Mouse (Mus musculus) midbrain, embryonic 14.5 days (tissue): ENCODE results near the gene Srrm2. TPM values are rescaled to one million over a fixed set of nuclear protein-coding genes. Genes with fewer than 3 reads are reported as not detected.

ENCODE experiments used
- ATAC-seq: fragments of 200-750 bp; cut with Nextera tagmentation; 2 replicates; pipeline ENCODE4 v1.8.0; 2017; ENCODE audit warnings: moderate number of reproducible peaks, moderate library complexity; ENCODE audit not compliant: low FRiP score, low TSS enrichment
- DNase-seq: peaks from one replicate; pipeline ENCODE4 v3.0.0-alpha.2; 2015
- H3K27ac ChIP-seq: fragments of 300-500 bp; sonication (generic); replicated peaks from 2 replicates; pipeline ENCODE4 v1.5.1; 2014; ENCODE audit warnings: mild to moderate bottlenecking, low read depth, low read length, moderate library complexity
- H3K27me3 ChIP-seq: fragments of 300-500 bp; sonication (generic); 2 replicates; pipeline ENCODE4 v1.6.1; 2014; ENCODE audit warnings: low read length, control low read depth, mixed read lengths; ENCODE audit not compliant: control insufficient read depth, insufficient read depth
- H3K36me3 ChIP-seq: fragments of 300-500 bp; sonication (generic); 2 replicates; pipeline ENCODE4 v1.6.1; 2014; ENCODE audit warnings: low read length, control low read depth; ENCODE audit not compliant: control insufficient read depth, insufficient read depth
- H3K4me1 ChIP-seq: fragments of 300-500 bp; sonication (generic); 2 replicates; pipeline ENCODE4 v1.6.1; 2014; ENCODE audit warnings: mild to moderate bottlenecking, antibody characterized with exemption, low read length, control low read depth; ENCODE audit not compliant: control insufficient read depth, insufficient read depth
- H3K4me2 ChIP-seq: fragments of 300-500 bp; sonication (generic); 2 replicates; pipeline ENCODE4 v1.6.1; 2014; ENCODE audit warnings: mild to moderate bottlenecking, low read length, moderate library complexity
- H3K4me3 ChIP-seq: fragments of 300-500 bp; sonication (generic); replicated peaks from 2 replicates; pipeline ENCODE4 v1.5.1; 2014; ENCODE audit warnings: low read depth, low read length
- H3K9ac ChIP-seq: fragments of 300-500 bp; sonication (generic); replicated peaks from 2 replicates; pipeline ENCODE4 v1.6.1; 2014; ENCODE audit warnings: mild to moderate bottlenecking, low read length, moderate library complexity
- H3K9me3 ChIP-seq: fragments of 300-500 bp; sonication (generic); 2 replicates; pipeline ENCODE4 v1.6.1; 2016; ENCODE audit warnings: low read length, control low read depth, mixed read lengths; ENCODE audit not compliant: control insufficient read depth
- WGBS: fragments of 180-500 bp; shearing (Covaris S2); extraction: QIAGEN DNeasy Blood & Tissue Kit; methylation state at CpG from one replicate; pipeline ENCODE4 v1.1.7; 2014; 5-methylcytosine and 5-hydroxymethylcytosine counted together
- polyA plus RNA-seq: library from polyadenylated mRNA; unstranded; fragments of >200 nt; fragmentation: Nextera tagmentation; extraction: Ambion mirVana; gene quantifications from 2 replicates; pipeline ENCODE4 v1.2.1, GENCODE M21; 2014

Srrm2 gene
- polyA plus RNA-seq, 1 experiment from 2014 or later, result 498 TPM

- ATAC-seq (no peak), DNase-seq (no peak)
- no peak overlapping the region for H3K4me3 ChIP-seq
- H3K27me3 ChIP-seq, result no peaks in the 10 kb centered on the region
- H3K4me1 ChIP-seq, result no peaks in the 10 kb centered on the region
- no peak overlapping the region for H3K9ac ChIP-seq
- H3K36me3 ChIP-seq, result peaks cover 97% of the 10 kb centered on the region
- 95% methylated on average over 9 of the region's 9 CpGs for WGBS
- no peak overlapping the region for H3K4me2 ChIP-seq
- no peak overlapping the region for H3K27ac ChIP-seq
- H3K9me3 ChIP-seq, result no peaks in the 10 kb centered on the region
Observed at GRCm38 (mm10) chr17:23757581-23757980, 32.8 kb upstream of the Srrm2 start.

- peaks cover 94% of the 10 kb centered on the region for H3K36me3 ChIP-seq
- H3K4me1 ChIP-seq, result no peaks in the 10 kb centered on the region
- H3K9ac ChIP-seq, result no peak overlapping the region
- DNase-seq, result no peak
- no peaks in the 10 kb centered on the region for H3K9me3 ChIP-seq
- no peak for ATAC-seq
- WGBS, result 60% methylated on average over 8 of the region's 8 CpGs
- no peak overlapping the region for H3K27ac ChIP-seq
- H3K27me3 ChIP-seq, result no peaks in the 10 kb centered on the region
- no peak overlapping the region for H3K4me2 ChIP-seq
- H3K4me3 ChIP-seq, result no peak overlapping the region
Observed at GRCm38 (mm10) chr17:23758801-23759200, 31.5 kb upstream of the Srrm2 start.

GRCm38 (mm10) chr17:23760231-23760630 is 30.1 kb upstream of the Srrm2 start:
- ATAC-seq (no peak), DNase-seq (no peak)
- H3K4me3 ChIP-seq, result no peak overlapping the region
- no peak overlapping the region for H3K4me2 ChIP-seq
- H3K9me3 ChIP-seq, result no peaks in the 10 kb centered on the region
- no peak overlapping the region for H3K9ac ChIP-seq
- peaks cover 87% of the 10 kb centered on the region for H3K36me3 ChIP-seq
- 93% methylated on average over 9 of the region's 9 CpGs for WGBS
- no peak overlapping the region for H3K27ac ChIP-seq
- H3K27me3 ChIP-seq, result no peaks in the 10 kb centered on the region
- no peaks in the 10 kb centered on the region for H3K4me1 ChIP-seq

- no peak overlapping the region for H3K9ac ChIP-seq
- no peak for DNase-seq
Observed at GRCm38 (mm10) chr17:23761155-23761554, 29.2 kb upstream of the Srrm2 start.

GRCm38 (mm10) chr17:23762976-23763375 is 27.4 kb upstream of the Srrm2 start:
- H3K9me3 ChIP-seq, result no peaks in the 10 kb centered on the region
- no peaks in the 10 kb centered on the region for H3K4me1 ChIP-seq
- H3K4me2 ChIP-seq, result no peak overlapping the region
- H3K36me3 ChIP-seq, result peaks cover 63% of the 10 kb centered on the region
- H3K4me3 ChIP-seq, result no peak overlapping the region
- no peaks in the 10 kb centered on the region for H3K27me3 ChIP-seq
- DNase-seq (no peak), ATAC-seq (no peak)
- no peak overlapping the region for H3K9ac ChIP-seq
- H3K27ac ChIP-seq, result no peak overlapping the region
- 85% methylated on average over 11 of the region's 11 CpGs for WGBS

More at GRCm38 (mm10) chr17:23761155-23761554, 29.2 kb upstream of the Srrm2 start:
- Histone ChIP-seq H3K36me3 (peaks cover 77% of the 10 kb centered on the region), H3K4me3 (no peak overlapping the region), H3K9me3 (no peaks in the 10 kb centered on the region), H3K4me2 (no peak overlapping the region), H3K4me1 (no peaks in the 10 kb centered on the region), H3K27ac (no peak overlapping the region), H3K27me3 (no peaks in the 10 kb centered on the region)
- no peak for ATAC-seq
- 98% methylated on average over 3 of the region's 3 CpGs for WGBS

- Histone ChIP-seq H3K36me3 (peaks cover 14% of the 10 kb centered on the region; the same call in 1 of the 2 replicates), H3K27ac (peak overlapping the region; percentile 92), H3K9ac (peak overlapping the region; percentile 98), H3K4me3 (peak overlapping the region; percentile 86), H3K9me3 (no peaks in the 10 kb centered on the region), H3K4me1 (peaks cover 20% of the 10 kb centered on the region), H3K4me2 (peak overlapping the region; percentile 65), H3K27me3 (no peaks in the 10 kb centered on the region)
- 0% methylated on average over 2 of the region's 2 CpGs for whole genome bisulfite sequencing
- no peak for ATAC-seq
- DNase-seq, result peak; percentile 41
Observed at GRCm38 (mm10) chr17:23770493-23770892, 19.8 kb upstream of the Srrm2 start.

- Histone ChIP-seq H3K4me2 (peak overlapping the region; percentile 65), H3K4me1 (peaks cover 20% of the 10 kb centered on the region), H3K36me3 (peaks cover 14% of the 10 kb centered on the region; the same call in 1 of the 2 replicates), H3K9ac (peak overlapping the region; percentile 98), H3K9me3 (no peaks in the 10 kb centered on the region), H3K4me3 (peak overlapping the region; percentile 86), H3K27ac (peak overlapping the region; percentile 92), H3K27me3 (no peaks in the 10 kb centered on the region)
- no peak for DNase-seq
- WGBS, result 1% methylated on average over 19 of the region's 19 CpGs
- no peak; the same call in 1 of the 2 replicates for ATAC-seq
Observed at GRCm38 (mm10) chr17:23770896-23771283, 19.4 kb upstream of the Srrm2 start.

GRCm38 (mm10) chr17:23771284-23772218 is 18.8 kb upstream of the Srrm2 start, which contains the start of gene Flywch1:
TSS of gene Flywch1 (minus strand) at chr17:23771602.
- peak within 1 kb of the TSS; percentile 65 for H3K4me2 ChIP-seq
- no peaks in the 10 kb centered on the region for H3K27me3 ChIP-seq
- peak within 1 kb of the TSS; percentile 86 for H3K4me3 ChIP-seq

More at GRCm38 (mm10) chr17:23771284-23772218, 18.8 kb upstream of the Srrm2 start, which contains the start of gene Flywch1:
- H3K27ac ChIP-seq, result peak within 1 kb of the TSS; percentile 92
- H3K36me3 ChIP-seq, result peaks cover 15% of the 10 kb centered on the region; the same call in 1 of the 2 replicates
- no peaks in the 10 kb centered on the region for H3K9me3 ChIP-seq
- DNase-seq (peak; percentile 99), ATAC-seq (peak; percentile 98)
- peak within 1 kb of the TSS; percentile 98 for H3K9ac ChIP-seq
- H3K4me1 ChIP-seq, result peaks cover 20% of the 10 kb centered on the region
- 3% methylated on average over 58 of the region's 58 CpGs for WGBS
